Mouse (Mus musculus): ENCODE results near the gene Usp17la.
"Not testable (repeated sequence)": the region's sequence is repeated elsewhere in the genome, so short reads cannot be mapped to it uniquely, and the experiment has no call there.

The Usp17la gene

DNA sequence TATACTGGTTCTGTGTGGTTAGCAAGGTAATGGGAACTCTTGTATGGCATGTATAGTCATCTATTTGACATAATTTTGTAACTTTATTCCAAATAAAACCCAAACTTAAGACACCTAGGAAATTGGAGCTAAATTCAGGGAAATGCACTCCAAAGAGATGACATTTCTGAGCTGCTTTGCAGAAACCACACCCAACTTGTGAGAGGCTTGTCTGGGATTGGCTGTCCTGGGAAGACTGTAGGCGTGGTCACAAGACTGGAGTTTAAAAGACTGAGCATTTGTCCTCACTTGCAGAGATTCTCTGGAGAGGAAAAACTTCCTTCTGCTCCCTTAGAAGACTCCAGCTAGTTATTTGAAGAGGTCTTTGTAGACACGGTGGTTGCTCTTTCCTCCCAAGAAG, at the start of gene Usp17la:
TSS of gene Usp17la (plus strand) at position 301 of the 400 bp plus-strand sequence.
- DNase-seq (ENCODE audit: inconsistent age in 2 of 2, low spot score in 1 of 2), result not testable (repeated sequence)

DNA sequence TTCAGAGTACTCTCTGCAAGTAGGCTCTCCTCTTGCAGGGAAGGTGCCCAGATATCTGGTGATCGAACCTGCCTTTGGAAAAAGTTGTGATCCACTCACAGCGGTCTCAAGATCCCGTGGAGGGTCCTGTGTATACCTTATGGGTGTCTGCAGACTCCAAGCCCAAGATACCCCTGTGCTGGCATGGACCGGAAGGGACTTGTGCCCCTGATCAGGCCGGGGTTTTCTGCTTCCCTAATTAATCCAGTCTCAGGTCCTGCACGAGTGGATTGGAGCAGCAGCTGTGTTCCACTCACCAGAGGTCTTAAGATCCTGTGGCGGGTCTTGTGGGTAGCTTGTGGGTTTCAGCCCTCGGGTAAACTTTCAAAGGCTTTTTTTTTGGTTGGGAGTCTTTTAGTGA, 46.5 kb upstream of the Usp17la start:
- not testable (repeated sequence) for DNase-seq (ENCODE audit: inconsistent age in 2 of 2, low spot score in 1 of 2)

DNA sequence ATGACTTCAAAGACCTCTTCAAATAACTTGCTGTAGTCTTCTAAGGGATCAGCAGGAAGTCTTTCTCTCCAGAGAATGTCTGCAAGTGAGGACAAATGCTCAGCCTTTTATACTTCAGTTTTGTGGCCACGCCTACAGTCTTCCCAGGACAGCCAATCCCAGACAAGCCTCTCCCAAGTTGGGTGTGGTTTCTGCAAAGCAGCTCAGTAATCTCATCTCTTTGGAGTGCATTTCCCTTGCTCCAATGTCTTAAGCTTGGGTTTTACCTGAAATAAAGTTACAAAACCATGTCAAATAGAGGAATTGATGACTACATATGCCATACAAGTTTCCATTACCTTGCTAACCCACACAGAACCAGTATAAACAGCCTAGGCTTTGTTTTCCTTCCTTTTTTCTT, 14.3 kb upstream of the Usp17la start, which contains the start of gene Usp17lb:
TSS of gene Usp17lb (minus strand) at position 101 of the 400 bp plus-strand sequence.
- DNase-seq (ENCODE audit: inconsistent age in 2 of 2, low spot score in 1 of 2), result no peak

DNA sequence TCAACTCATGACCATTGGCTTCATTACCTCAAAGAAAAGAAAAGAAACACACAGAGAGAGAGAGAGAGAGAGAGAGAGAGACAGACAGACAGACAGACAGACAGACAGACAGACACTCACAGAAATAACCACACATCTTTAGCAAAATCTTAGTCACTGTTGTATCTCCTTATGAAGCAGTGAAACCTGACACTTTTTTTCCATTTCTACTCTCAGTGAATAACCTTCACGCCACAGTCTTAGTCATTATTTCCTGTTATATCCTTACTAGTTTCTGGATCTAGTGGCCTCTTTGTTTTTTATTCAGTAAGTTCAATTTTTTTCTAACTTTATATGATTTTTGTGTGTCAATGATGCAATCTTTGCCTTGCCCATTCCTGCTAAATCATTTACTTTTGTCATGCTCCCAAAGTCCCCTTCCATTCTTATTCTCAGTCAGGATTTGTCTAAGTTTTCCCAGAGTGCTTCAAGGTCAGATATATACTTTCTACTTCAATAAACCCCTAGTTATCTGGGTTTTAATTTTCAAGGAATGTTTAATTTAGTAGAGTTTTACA, 13.0 kb upstream of the Usp17la start:
- no peak for DNase-seq (ENCODE audit: inconsistent age in 2 of 2, low spot score in 1 of 2)

GRCm38 (mm10) chr7:104851546-104851945, 5.3 kb upstream of the Usp17la start:
- not testable (repeated sequence) for DNase-seq (ENCODE audit: inconsistent age in 2 of 2, low spot score in 1 of 2)

DNA sequence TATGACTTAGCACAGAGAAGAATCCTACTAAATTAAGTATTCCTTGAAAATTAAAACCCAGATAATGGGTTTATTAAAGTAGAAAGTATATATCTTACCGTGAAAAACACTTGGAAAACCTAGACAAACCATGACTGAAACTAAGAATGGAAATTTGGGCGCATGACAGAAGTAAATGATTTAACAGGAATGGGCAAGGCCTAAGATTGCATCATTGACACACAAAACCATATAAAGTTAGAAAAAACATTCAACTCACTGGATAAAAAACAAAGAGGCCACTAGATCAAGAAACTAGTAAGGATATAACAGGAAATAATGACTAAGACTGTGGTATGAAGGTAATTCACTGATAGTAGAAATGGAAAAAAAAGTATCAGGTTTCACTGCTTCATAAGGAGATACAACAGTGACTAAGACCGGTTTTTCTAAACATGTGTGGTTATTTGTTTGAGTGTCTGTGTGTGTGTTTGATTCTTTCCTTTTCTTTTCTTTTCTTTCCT, 1.5 kb upstream of the Usp17la start:
- DNase-seq (ENCODE audit: inconsistent age in 2 of 2, low spot score in 1 of 2), result no peak

DNA sequence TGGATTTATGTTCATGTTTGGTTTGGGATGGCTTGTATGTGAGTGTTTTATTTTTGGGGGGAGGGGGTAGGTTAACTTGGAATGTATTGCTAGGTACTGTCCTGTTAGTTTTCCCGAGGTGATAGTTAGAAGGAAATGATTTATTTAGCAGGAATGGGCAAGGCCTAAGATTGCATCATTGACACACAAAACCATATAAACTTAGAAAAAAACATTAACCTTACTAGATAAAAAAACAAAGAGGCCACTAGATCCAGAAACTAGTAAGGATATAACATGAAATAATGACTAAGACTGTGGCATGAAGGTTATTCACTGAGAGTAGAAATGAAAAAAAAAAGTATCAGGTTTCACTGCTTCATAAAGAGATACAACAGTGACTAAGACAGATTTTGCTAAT, 874 bp downstream of the Usp17la start:
- DNase-seq (ENCODE audit: inconsistent age in 2 of 2, low spot score in 1 of 2), result no peak

DNA sequence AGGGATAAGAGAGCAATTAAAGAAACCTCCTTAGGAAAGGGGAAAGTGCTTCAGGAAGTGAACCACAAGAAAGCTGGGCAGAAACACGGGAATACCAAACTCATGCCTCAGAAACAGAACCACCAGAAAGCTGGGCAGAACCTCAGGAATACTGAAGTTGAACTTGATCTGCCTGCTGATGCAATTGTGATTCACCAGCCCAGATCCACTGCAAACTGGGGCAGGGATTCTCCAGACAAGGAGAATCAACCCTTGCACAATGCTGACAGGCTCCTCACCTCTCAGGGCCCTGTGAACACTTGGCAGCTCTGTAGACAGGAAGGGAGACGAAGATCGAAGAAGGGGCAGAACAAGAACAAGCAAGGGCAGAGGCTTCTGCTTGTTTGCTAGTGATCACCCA, 4.6 kb downstream of the Usp17la start:
- DNase-seq (ENCODE audit: inconsistent age in 2 of 2, low spot score in 1 of 2), result peak in 1 of 2 experiments; percentile 64

GRCm38 (mm10) chr7:104877731-104878130, 20.9 kb downstream of the Usp17la start, which contains the start of gene Olfr665:
Gene Olfr665, plus strand, starts transcription at chr7:104878031.
- DNase-seq (ENCODE audit: inconsistent age in 2 of 2, low spot score in 1 of 2), result no peak

GRCm38 (mm10) chr7:104895852-104896251, 39.0 kb downstream of the Usp17la start, which contains the start of gene Olfr666:
Gene Olfr666, minus strand, starts transcription at chr7:104895952.
- no peak for DNase-seq (ENCODE audit: inconsistent age in 2 of 2, low spot score in 1 of 2)

All from adrenal gland, adult (tissue).